Mouse (Mus musculus): ENCODE measurements around the gene Selp.

Selp gene

GRCm38 (mm10) chr1:164115647-164116046 lies 583 bp downstream of the Selp start:
- DNase-seq (ENCODE audit: inconsistent age in 2 of 2, low spot score in 1 of 2) = no peak

DNA sequence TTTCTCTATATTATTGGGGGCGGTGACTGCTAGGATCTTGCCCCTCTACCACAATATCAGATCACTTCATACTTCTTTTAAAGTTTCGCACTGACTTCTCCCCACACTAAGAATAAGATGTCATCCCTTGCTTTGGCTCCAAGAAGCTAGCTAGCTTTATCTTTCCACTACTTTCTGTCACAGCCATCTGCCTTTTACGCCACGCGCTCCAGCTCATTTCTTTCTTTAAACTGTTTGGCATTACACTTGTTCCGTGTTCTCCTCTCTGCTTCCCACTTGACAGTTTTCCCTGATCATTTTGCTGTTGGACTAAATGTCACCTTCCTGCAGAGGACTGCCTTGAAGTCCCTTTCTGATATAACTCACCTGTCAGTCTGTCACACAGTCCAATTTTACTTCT lies 2.8 kb downstream of the Selp start:
- no peak for DNase-seq (ENCODE audit: inconsistent age in 2 of 2, low spot score in 1 of 2)

DNA sequence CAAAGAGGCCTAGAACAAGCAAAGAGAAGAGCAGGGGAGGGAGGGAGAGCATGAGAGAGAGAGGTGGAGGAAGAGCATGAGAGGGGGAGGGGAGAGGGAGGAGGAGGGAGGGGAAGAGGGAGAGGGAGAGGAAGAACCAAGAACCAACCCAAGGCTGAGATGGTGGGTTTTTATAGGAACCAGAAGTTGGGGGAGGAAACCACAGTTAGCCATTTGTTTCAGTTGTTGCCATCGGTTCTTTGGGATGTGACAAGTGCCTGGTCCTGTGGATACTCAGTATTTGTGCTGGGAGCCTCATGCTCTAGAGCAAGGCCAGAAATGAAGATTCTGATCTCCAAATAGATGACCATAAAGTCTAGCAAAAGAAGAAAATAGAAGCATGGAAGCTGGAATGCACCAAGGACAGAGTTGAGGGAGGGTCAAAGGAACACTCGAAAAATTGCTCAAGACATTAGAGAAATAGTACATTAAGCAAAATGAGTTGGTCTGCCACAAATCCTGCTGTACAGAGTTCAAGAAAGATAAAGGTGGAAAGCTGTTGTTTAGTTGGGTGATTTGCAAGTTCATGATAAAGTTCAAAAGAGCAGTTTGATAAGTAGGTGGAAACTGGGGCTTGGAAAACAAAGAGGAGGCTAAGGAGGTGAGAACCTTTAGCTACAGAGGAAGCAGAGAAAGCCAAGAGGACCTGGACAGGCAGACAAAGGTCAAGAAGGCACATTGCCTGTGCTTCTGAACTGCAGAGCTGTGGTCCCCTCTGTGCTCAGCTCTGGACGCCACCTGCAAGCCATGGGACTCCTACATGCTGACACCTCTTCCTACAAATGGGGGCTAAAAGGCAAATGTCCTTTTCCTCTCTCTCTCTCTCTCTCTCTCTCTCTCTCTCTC lies 5.1 kb downstream of the Selp start:
- no peak for DNase-seq (ENCODE audit: inconsistent age in 2 of 2, low spot score in 1 of 2)

DNA sequence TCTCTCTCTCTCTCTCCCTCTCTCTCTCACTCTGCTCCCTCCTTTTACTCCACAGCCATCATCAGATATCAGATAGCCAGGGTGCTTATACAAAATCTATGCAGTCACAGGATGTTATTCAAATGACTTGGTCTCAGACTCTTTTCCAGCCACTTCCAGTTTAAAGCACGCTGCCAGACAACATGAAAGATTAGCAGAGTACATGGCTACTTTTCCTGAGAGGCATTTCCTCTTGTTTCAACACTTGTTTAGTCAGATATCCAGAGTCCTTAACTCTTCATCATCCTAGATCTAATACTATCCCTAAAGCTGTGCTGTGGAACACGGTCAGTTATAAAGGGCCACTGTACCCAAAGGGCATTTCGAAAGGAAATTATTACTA lies 5.7 kb downstream of the Selp start:
- no peak for DNase-seq (ENCODE audit: inconsistent age in 2 of 2, low spot score in 1 of 2)

- DNase-seq (ENCODE audit: inconsistent age in 2 of 2, low spot score in 1 of 2) = no peak
These were observed 8.8 kb downstream of the Selp start for GRCm38 (mm10) chr1:164123836-164124235.

- no peak for DNase-seq (ENCODE audit: inconsistent age in 2 of 2, low spot score in 1 of 2)
These were observed 14.9 kb downstream of the Selp start for GRCm38 (mm10) chr1:164130013-164130412.

DNA sequence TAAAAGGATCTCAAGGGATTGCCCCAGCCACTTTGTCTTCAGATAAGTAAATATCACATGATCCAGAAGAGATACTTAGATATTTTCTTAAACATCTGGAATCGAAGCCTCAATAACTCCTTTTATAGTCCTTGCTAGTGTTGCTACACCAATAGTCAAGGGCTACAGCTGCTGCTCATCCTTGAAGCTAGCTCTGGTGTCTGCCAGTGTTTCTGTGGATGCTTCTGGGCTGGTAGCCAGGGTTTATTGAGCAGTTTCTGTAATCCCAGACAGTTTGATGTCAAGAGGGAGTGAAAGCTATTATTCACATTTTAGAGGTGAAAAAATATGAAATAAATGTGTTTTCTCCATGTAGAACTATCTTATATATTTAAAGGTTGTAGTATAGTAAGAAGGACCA lies 17.5 kb downstream of the Selp start:
- no peak for DNase-seq (ENCODE audit: inconsistent age in 2 of 2, low spot score in 1 of 2)

DNA sequence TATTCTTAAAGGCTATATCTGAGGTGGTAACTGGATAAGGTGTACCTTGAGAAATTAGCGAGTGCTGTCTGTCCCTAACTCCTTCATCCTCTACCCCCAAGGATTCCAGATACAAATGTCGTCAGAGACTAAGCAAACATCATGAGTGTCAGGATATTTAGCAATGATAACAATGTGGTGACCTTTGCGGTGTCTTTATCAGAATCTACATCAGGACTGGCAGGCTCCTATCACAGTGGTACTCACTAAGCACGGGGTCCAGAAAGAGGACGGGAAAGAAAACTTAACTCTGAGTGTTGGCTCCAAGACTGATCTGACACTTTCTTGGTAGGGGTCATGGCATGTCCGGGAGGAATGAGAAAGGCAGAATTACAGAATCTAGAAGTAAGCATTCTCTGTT lies 19.0 kb downstream of the Selp start:
- DNase-seq (ENCODE audit: inconsistent age in 2 of 2, low spot score in 1 of 2) = no peak

GRCm38 (mm10) chr1:164135360-164135759 lies 20.3 kb downstream of the Selp start:
- DNase-seq (ENCODE audit: inconsistent age in 2 of 2, low spot score in 1 of 2) = peak in 1 of 2 experiments; percentile 35

DNA sequence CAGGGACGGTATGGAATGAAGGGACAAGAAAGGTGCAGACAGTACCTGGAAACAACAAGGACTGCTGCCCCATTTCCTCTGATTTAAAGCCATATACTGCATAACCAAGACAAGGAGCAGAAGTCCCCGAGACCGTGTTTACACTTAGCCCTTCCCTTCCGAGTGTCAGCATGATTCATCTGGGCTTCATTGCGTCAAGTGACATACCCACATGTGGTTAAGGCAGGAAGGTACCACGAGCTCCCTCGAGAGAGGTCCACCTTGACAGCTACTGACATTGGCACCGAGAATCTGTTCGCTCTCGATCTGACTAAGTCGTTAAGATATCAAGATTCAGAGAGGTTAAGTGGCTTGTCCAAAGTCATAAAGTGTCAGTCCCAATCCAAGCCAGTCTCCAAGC lies 20.9 kb downstream of the Selp start:
- DNase-seq (ENCODE audit: inconsistent age in 2 of 2, low spot score in 1 of 2) = no peak

DNA sequence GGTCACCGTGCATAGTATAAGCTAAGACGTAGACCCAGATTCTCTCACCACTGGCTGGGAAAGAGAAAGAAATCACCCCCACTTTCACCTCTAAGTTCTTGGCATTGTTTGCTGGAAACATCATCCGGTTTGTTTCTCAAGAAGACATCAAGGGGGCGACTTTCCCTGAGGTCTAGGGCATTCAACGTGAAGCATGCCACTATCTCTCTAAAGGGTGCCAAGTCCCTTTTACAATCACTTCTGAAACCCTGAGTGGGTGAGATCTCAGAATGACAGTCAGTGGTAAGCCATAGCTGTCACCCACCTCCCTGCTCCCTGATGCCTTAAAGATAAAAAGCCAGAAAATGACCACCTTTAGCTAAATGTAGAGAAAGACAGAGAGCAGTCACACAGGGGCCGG lies 21.6 kb downstream of the Selp start:
- DNase-seq (ENCODE audit: inconsistent age in 2 of 2, low spot score in 1 of 2) = no peak

DNA sequence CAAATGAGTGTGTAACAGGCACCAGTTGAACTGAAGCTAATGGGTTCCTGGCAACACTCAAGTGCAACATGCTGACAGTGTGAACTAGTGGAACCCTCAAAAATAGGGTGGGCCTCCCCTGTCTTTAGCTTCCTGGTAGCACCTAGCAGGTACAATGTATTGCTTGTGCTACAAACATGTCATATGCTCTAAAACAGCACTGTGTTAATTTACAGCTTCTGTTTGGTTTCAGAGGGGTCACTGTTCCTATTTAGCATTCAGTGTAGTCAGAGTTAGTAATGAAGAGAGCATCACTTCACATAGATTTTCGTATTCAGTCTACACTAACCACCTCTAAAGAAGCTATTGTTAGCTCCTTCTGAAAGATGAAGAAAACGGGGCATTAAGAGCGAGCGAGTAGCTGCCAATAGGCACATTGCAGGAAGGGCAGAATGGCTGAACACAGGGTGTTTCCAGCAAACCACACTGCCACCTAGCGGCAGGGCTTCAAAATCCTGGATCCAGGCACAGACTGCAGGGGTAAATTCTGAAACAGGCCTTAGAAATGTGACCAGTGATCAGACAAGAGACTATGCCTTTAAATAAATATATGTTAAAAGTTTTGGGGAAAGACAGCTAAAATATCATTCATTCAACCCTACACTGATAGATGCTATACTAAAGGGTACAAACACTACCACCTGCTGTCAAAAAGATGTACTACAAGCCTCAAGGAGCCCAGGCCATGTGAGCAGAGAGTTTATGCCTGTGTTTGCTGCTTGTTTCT lies 23.5 kb downstream of the Selp start:
- peak; percentile 75 to 94 for DNase-seq (ENCODE audit: inconsistent age in 2 of 2, low spot score in 1 of 2)

GRCm38 (mm10) chr1:164139464-164139863 lies 24.4 kb downstream of the Selp start:
- DNase-seq (ENCODE audit: inconsistent age in 2 of 2, low spot score in 1 of 2) = no peak

GRCm38 (mm10) chr1:164149083-164149482 lies 34.0 kb downstream of the Selp start:
- no peak for DNase-seq (ENCODE audit: inconsistent age in 2 of 2, low spot score in 1 of 2)

DNA sequence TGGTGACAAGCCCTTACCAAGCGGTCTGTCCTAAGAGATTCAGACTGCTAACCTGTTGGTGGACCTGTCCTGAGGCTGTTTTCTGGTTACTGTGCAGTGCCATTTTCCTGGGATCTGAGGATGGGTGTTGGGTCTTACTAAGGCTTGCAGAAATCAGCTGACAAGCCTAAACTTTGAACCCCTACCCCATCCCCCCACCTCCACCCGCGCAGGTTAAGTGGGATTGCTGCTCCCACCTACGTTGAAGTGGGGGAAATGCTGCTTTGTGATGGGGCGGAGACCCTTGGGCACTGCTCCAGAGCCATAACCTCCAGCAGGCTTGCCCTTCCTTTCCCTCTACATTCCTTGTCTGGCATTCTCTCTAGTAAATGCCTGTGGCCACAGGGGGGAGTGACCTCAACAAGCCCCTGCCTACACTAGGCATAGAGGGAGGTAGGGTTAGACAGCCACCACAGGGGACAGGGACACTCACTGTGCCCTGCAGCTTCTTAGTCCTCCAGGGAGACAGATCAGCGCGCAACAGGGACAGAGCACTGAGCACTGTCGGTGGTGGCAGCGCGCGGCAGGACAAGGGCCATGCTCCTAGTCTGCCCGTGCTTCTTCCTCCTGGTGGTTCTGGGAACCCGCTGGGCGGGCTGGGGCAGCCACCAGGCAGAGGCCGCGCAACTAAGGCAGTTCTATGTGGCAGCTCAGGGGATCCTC lies 36.5 kb downstream of the Selp start, which contains the start of gene F5:
F5 (plus strand) TSS at position 452 of the 702 bp plus-strand sequence.
- peak in 1 of 2 experiments; percentile 63 for DNase-seq (ENCODE audit: inconsistent age in 2 of 2, low spot score in 1 of 2)

DNA sequence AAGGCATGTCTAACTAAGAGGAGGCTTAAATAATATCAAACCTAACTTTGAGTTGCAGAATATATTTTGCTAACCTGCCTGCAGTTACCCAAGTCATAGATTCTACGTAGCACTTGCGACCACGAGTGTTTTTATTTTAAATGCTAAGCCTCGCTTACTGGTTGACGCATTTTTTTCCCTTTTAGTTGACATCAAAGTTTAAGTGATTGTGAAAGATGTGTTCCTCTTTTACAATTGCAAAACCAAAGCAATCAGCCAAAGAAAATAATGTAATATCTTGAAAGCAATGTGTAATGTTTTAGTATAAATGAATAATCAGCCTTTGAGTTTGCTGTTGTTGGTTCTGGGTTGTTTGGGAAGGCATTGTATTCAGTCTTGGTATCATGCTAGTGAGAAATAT lies 37.8 kb downstream of the Selp start:
- no peak for DNase-seq (ENCODE audit: inconsistent age in 2 of 2, low spot score in 1 of 2)

DNA sequence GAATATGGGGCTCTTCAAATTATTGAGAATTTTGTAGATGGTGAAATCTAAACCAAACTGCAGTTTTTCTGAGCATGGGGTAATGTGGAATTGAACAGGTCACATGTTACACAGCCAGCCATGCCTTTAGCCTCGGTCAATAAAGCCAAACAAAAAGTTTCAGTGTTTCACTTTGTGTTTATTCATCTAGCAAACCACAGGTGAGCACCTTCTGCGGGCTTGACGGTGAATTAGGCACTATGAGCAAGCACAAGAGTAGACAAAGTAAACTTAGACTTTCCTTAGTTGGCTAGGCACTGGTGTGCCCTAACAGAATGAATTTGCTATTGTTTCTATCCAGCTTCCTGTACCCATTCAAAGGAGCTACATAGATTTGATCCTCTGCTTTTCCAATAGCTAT lies 39.9 kb downstream of the Selp start:
- DNase-seq (ENCODE audit: inconsistent age in 2 of 2, low spot score in 1 of 2) = no peak

DNA sequence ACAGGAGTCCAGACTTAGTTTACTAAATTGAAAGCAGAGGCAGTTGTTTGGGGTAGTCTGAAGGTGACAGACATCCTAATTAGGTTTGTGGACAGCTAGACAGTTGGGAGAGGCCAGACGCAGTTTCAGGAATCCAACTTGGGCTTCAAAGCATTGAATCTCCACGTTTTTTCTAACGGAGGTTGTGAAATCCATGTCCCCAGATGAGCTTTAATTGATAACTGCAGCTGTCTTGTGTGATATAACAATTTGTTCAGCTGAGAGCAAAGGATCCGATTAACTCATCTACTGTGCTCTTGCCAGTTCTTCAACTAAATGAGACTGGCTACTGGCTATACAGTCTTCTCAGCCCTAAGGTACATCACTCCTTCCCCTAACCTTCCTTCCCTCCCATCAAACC lies 43.5 kb downstream of the Selp start:
- DNase-seq (ENCODE audit: inconsistent age in 2 of 2, low spot score in 1 of 2) = no peak

DNA sequence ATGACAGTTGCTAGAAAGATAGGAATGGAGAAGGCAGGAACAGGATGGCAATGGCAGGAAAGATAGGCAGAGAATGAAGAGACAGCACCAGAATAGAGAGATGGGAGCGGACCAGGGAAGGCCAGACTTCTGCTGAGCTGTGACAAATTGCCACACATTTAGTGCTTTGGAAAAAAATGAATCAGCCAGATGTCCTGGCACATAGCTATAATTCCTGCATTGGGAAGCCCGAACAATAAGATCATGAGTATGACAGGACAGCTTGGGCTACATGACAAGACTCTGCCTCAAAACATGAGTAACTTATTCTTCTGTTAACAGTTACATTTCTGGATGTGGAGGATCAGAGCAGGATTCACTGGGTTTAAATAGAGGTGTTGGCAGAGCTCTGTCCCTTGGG lies 44.7 kb downstream of the Selp start:
- DNase-seq (ENCODE audit: inconsistent age in 2 of 2, low spot score in 1 of 2) = peak in 1 of 2 experiments; percentile 47

GRCm38 (mm10) chr1:164162745-164163144 lies 47.7 kb downstream of the Selp start:
- no peak for DNase-seq (ENCODE audit: inconsistent age in 2 of 2, low spot score in 1 of 2)

GRCm38 (mm10) chr1:164168818-164169217 lies 53.8 kb downstream of the Selp start:
- no peak for DNase-seq (ENCODE audit: inconsistent age in 2 of 2, low spot score in 1 of 2)

DNA sequence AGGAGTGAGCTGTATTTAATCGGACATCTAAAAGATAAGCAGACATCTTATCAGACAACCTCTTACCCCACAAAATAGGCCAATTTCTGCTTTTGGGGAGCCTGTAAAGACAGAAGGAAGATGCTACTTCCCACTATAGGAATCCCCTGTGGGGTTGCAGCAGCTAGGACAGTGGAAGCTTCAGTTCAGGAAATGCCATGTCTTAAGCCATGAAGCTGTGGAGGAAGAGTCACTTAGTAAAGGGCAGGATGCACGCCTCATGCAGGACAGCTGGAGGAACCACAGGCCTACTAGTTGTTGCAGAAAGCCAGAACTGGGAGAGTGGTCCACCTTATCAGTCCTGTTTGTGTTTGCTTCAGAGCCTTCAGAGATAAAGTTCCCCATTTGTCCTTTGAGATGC lies 55.4 kb downstream of the Selp start:
- no peak for DNase-seq (ENCODE audit: inconsistent age in 2 of 2, low spot score in 1 of 2)

Data from adrenal gland, adult (tissue).